Mouse (Mus musculus): ENCODE data around the gene Arfgef2.

DNA sequence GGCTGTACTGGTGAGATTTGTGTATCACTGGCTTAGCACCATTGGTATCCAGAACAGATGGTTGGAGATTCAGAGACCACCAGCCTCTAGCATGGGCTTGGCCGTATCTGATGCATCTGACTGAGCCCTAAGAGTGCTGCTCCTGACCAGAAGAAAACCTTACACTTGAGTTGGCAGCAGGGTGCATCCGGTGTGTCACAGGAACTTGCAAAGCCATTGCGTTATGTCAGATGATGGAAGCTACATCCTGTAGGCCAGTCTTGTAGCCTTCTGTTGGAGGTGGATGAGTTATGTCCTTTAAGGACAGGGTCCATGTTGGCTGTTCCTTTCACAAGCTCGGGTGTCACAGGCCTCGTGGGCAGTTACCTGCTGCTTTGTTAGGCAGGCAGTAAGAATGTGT lies 19.6 kb downstream of the Arfgef2 start:
- no peak for TF ChIP-seq POLR2A (IDR thresholded peaks at IDR 0.05; ENCODE audit: insufficient read depth, low read length)
- no peak for TF ChIP-seq CTCF (IDR thresholded peaks at IDR 0.05; ENCODE audit: low read depth, low read length)
